Mouse (Mus musculus) retina, embryonic 14.5 days (tissue): ENCODE measurements at regions not wholly inside any gene's neighbourhood (a gene's known extent, or its start where the extent isn't known, plus 50 kb on each side); places are given as distances from the start of the nearest gene placed in this dataset.
"Not testable (repeated sequence)": the region's sequence is repeated elsewhere in the genome, so short reads cannot be mapped to it uniquely, and the experiment has no call there.

ENCODE experiments used
- DNase-seq: peaks from one replicate; pipeline ENCODE4 v3.0.0-alpha.2; 2015; ENCODE audit warnings: low spot score

- no peak for DNase-seq
Observed at GRCm38 (mm10) chr17:42956588-42956987, 59.8 kb upstream of the Tnfrsf21 start.

- DNase-seq, result no peak
Observed at GRCm38 (mm10) chr17:42954722-42955121, 61.6 kb upstream of the Tnfrsf21 start.

DNA sequence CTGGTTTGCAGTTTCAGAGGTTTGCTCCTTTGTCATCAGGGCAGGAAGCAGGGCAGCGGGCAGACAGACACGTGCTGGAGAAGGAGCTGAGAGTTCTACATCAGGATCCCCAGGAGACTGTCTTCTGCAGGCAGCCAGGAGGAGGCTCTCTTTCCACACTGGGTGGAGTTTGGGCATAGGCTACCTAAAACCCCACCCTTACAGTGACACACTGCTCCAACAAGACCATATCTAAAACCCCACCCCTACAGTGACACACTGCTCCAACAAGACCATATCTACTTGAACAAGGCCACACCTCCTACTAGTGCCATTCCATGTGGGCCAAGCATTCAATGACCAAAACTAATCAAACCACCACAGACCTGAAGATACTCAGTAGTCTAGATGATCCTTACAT lies 68.0 kb upstream of the Cd2ap start:
- DNase-seq, result no peak

DNA sequence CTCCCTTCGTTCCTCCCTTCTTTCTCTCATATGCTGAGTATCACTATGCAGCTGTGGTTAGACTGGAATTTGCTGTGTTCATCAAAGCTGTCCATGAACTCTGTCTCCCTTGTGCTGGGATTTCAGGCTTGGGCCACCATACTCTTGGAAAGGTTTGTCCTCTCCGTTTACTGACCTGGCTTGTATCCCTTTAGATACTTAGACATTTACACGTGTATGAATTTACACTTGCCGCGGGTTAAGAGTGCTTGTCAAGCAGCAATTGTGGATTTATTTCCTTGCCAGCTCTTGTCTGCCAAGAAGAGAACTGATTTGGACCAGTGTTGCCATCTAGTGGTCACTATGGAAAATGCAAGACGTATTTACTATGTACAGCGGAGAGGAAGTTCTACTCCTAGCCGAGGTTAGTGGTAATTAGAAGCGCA lies 66.8 kb upstream of the Cd2ap start:
- peak; percentile 92 for DNase-seq

- DNase-seq, result no peak
Observed at GRCm38 (mm10) chr17:42939476-42939875, 63.0 kb upstream of the Cd2ap start.

GRCm38 (mm10) chr17:42938579-42938978 lies 62.1 kb upstream of the Cd2ap start:
- DNase-seq, result no peak

GRCm38 (mm10) chr17:42937480-42937879 lies 61.0 kb upstream of the Cd2ap start:
- not testable (repeated sequence) for DNase-seq

DNA sequence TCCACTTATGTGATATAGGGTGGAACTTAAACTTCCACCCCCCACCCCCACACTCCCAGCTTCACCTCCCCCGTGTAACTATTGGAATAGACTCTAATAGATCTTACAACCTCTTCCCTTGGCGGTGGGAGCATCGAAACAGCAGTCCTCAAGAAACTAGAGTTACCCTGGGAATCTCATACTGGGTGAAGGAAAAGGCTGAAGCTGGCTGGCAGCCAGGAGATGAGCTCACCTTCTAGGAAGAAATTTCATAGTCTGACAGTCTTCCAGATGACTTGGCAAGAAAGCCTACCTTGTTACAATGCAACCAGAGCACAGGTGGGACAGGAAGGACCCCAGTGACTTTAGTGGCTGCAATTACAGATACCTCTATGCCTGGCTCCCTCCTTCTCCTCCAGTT lies 57.6 kb upstream of the Cd2ap start:
- no peak for DNase-seq

- DNase-seq, result no peak
Observed at GRCm38 (mm10) chr17:42933335-42934004, 57.0 kb upstream of the Cd2ap start.

DNA sequence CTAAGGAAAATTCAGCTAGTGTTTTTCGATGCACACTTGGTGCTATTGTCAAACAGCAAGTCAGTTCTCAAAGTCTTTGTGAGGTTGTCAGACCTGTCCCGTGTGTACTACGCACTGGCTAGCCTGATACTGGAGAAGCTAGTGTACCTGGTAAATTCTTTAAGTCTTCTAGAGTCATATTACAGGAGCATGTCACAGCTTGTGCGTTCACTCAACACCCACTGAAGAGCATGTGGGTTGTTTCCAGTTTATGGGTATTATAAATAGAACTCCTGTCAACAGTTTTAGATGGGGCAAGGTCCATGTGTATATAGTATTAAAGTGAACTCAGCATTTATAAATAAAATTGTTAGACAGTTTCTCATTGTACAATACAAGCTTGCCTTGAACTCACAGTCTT lies 50.9 kb upstream of the Cd2ap start:
- DNase-seq, result no peak
